Mouse (Mus musculus) limb, embryonic 11.5 days (tissue): Measurements from ENCODE around the gene Olfr116. TPM values are rescaled to one million over a fixed set of nuclear protein-coding genes. Genes with fewer than 3 reads are reported as not detected.

Experiments
- ATAC-seq: fragments of 200-750 bp; cut with Nextera tagmentation; 2 replicates; pipeline ENCODE4 v1.8.0; 2017; ENCODE audit warnings: low read depth; ENCODE audit not compliant: insufficient number of reproducible peaks, low FRiP score, low TSS enrichment
- DNase-seq: peaks from one replicate; pipeline ENCODE4 v3.0.0-alpha.2; 2015; ENCODE audit warnings: low spot score
- H3K27ac ChIP-seq: fragments of 300-500 bp; sonication (generic); replicated peaks from 2 replicates; pipeline ENCODE4 v1.5.1; 2014; ENCODE audit warnings: low read depth, mild to moderate bottlenecking, low read length
- H3K27me3 ChIP-seq: fragments of 300-500 bp; sonication (generic); 2 replicates; pipeline ENCODE4 v1.6.1; 2014; ENCODE audit warnings: mild to moderate bottlenecking, low read length, mixed read lengths; ENCODE audit not compliant: control insufficient read depth, insufficient read depth
- H3K36me3 ChIP-seq: fragments of 300-500 bp; sonication (generic); 2 replicates; pipeline ENCODE4 v1.6.1; 2014; ENCODE audit warnings: mild to moderate bottlenecking, low read length, moderate library complexity, mixed read lengths; ENCODE audit not compliant: control insufficient read depth, insufficient read depth
- H3K4me1 ChIP-seq: fragments of 300-500 bp; sonication (generic); 2 replicates; pipeline ENCODE4 v1.6.1; 2014; ENCODE audit warnings: low read length, mixed read lengths; ENCODE audit not compliant: control insufficient read depth, insufficient read depth
- H3K4me2 ChIP-seq: fragments of 300-500 bp; sonication (generic); 2 replicates; pipeline ENCODE4 v1.6.1; 2014; ENCODE audit warnings: low read depth, mild to moderate bottlenecking, moderate library complexity; ENCODE audit not compliant: severe bottlenecking
- H3K4me3 ChIP-seq: fragments of 300-500 bp; sonication (generic); 2 replicates; pipeline ENCODE4 v1.5.1; 2014; ENCODE audit warnings: low read depth, low read length
- H3K9ac ChIP-seq: fragments of 300-500 bp; sonication (generic); 2 replicates; pipeline ENCODE4 v1.6.1; 2014; ENCODE audit warnings: mild to moderate bottlenecking, low read length
- H3K9me3 ChIP-seq: fragments of 300-500 bp; sonication (generic); 2 replicates; pipeline ENCODE4 v1.6.1; 2016; ENCODE audit warnings: low read length; ENCODE audit not compliant: control insufficient read depth
- WGBS: fragments of 180-500 bp; shearing (Covaris S2); extraction: QIAGEN DNeasy Blood & Tissue Kit; methylation state at CpG from one replicate; pipeline ENCODE4 v1.1.7; 2014; 5-methylcytosine and 5-hydroxymethylcytosine counted together
- polyA plus RNA-seq: library from polyadenylated mRNA; unstranded; fragments of >200 nt; fragmentation: Nextera tagmentation; extraction: Ambion mirVana; gene quantifications from 2 replicates; pipeline ENCODE4 v1.2.1, GENCODE M21; 2014

Gene Olfr116
- polyA plus RNA-seq = not detected in 2 replicates

GRCm38 (mm10) chr17:37627009-37627408 lies at the start of gene Olfr116, which contains the start of gene Olfr115:
Gene Olfr116, minus strand, starts transcription at chr17:37627199.
Gene Olfr115, minus strand, starts transcription at chr17:37627109.
- WGBS = 84% methylated on average over 2 of the region's 2 CpGs

GRCm38 (mm10) chr17:37666688-37667087 lies 39.7 kb upstream of the Olfr116 start, which contains the start of gene Olfr118:
Gene Olfr118, plus strand, starts transcription at chr17:37666988.
- 63% methylated on average over 2 of the region's 2 CpGs for WGBS
- H3K27ac ChIP-seq = no peak within 1 kb of the TSS
- DNase-seq = no peak
- no peak within 1 kb of the TSS for H3K9ac ChIP-seq
- no peak within 1 kb of the TSS for H3K4me3 ChIP-seq
- H3K4me1 ChIP-seq = no peaks in the 10 kb centered on the region
- no peak within 1 kb of the TSS for H3K4me2 ChIP-seq
- no peaks in the 10 kb centered on the region for H3K36me3 ChIP-seq
- ATAC-seq = no peak
- no peaks in the 10 kb centered on the region for H3K9me3 ChIP-seq
- H3K27me3 ChIP-seq = no peaks in the 10 kb centered on the region

More at GRCm38 (mm10) chr17:37627009-37627408, at the start of gene Olfr116, which contains the start of gene Olfr115:
- no peak within 1 kb of the TSS for H3K27ac ChIP-seq
- no peak within 1 kb of the TSS for H3K4me2 ChIP-seq
- no peak for DNase-seq
- no peaks in the 10 kb centered on the region for H3K36me3 ChIP-seq
- H3K9ac ChIP-seq = no peak within 1 kb of the TSS
- peaks cover 4% of the 10 kb centered on the region; the same call in 1 of the 2 replicates for H3K9me3 ChIP-seq
- no peaks in the 10 kb centered on the region for H3K27me3 ChIP-seq
- H3K4me3 ChIP-seq = no peak within 1 kb of the TSS
- ATAC-seq = no peak
- H3K4me1 ChIP-seq = no peaks in the 10 kb centered on the region

DNA sequence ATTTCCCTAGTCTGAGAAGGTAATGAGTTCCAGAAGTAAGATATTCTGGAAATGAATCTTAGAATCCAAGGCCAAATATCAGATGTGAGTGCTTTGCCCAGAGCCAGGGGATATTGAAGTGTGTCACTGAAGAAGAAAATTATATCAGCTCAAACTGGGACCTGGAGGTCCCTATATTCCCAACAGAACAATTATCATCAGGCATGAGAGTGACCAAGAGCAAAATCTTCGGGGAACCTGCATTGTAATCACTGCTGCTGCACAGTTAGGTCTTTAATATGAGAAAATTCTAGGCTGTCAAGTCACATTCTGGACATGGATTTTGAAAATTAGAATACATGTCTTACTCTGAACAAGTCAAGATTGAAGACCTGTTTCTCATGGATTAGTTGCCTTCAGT lies 36.7 kb upstream of the Olfr116 start, which contains the start of gene Olfr117:
Gene Olfr117, minus strand, starts transcription at position 101 of the 400 bp plus-strand sequence.
- 71% methylated on average over 1 of the region's 1 CpGs for WGBS
- H3K4me1 ChIP-seq = no peaks in the 10 kb centered on the region
- no peak for DNase-seq
- no peaks in the 10 kb centered on the region for H3K27me3 ChIP-seq
- no peak within 1 kb of the TSS for H3K4me3 ChIP-seq
- no peak within 1 kb of the TSS for H3K4me2 ChIP-seq
- H3K9ac ChIP-seq = no peak within 1 kb of the TSS
- H3K9me3 ChIP-seq = no peaks in the 10 kb centered on the region
- no peak for ATAC-seq
- no peaks in the 10 kb centered on the region for H3K36me3 ChIP-seq
- H3K27ac ChIP-seq = no peak within 1 kb of the TSS

GRCm38 (mm10) chr17:37592643-37593042 lies 34.4 kb downstream of the Olfr116 start, which contains the start of gene Olfr114:
Gene Olfr114, minus strand, starts transcription at chr17:37592743.
- H3K27me3 ChIP-seq = no peaks in the 10 kb centered on the region
- no peak within 1 kb of the TSS for H3K9ac ChIP-seq
- ATAC-seq (no peak), DNase-seq (no peak)
- H3K4me3 ChIP-seq = no peak within 1 kb of the TSS
- no peaks in the 10 kb centered on the region for H3K36me3 ChIP-seq
- no peaks in the 10 kb centered on the region for H3K9me3 ChIP-seq
- H3K4me1 ChIP-seq = no peaks in the 10 kb centered on the region
- no peak within 1 kb of the TSS for H3K27ac ChIP-seq
- H3K4me2 ChIP-seq = no peak within 1 kb of the TSS

- no peak within 1 kb of the TSS for H3K27ac ChIP-seq
- no peak for DNase-seq
- no peak within 1 kb of the TSS for H3K4me3 ChIP-seq
- no peak for ATAC-seq
- H3K36me3 ChIP-seq = no peaks in the 10 kb centered on the region
- H3K4me2 ChIP-seq = no peak within 1 kb of the TSS
- no peaks in the 10 kb centered on the region for H3K4me1 ChIP-seq
- no peaks in the 10 kb centered on the region for H3K9me3 ChIP-seq
- no peak within 1 kb of the TSS for H3K9ac ChIP-seq
- H3K27me3 ChIP-seq = no peaks in the 10 kb centered on the region
Observed at GRCm38 (mm10) chr17:37577563-37577962, 49.4 kb downstream of the Olfr116 start, which contains the start of gene Olfr113. Gene Olfr113, minus strand, starts transcription at chr17:37577663.

Other genes with a start within 250 kb of the Olfr116 start
- gene Olfr105-ps, start 248.2 kb downstream of the Olfr116 start, polyA plus RNA-seq = not detected in 2 replicates
- not detected in 2 replicates for gene Olfr106-ps, start 236.8 kb downstream of the Olfr116 start, polyA plus RNA-seq
- gene Olfr107, start 228.0 kb downstream of the Olfr116 start, polyA plus RNA-seq = not detected in 2 replicates
- gene Olfr108, start 181.7 kb downstream of the Olfr116 start, polyA plus RNA-seq = not detected in 2 replicates
- gene Olfr109, start 168.3 kb downstream of the Olfr116 start, polyA plus RNA-seq = not detected in 2 replicates
- not detected in 2 replicates for gene H2-M2, start 143.6 kb downstream of the Olfr116 start, polyA plus RNA-seq
- gene Olfr110, start 134.7 kb downstream of the Olfr116 start, polyA plus RNA-seq = not detected in 2 replicates
- not detected in 2 replicates for gene Olfr111, start 119.2 kb downstream of the Olfr116 start, polyA plus RNA-seq
- not detected in 2 replicates for gene Olfr112, start 57.7 kb downstream of the Olfr116 start, polyA plus RNA-seq
- gene Olfr113, start 49.5 kb downstream of the Olfr116 start, polyA plus RNA-seq = not detected in 2 replicates
- not detected in 2 replicates for gene Olfr114, start 34.5 kb downstream of the Olfr116 start, polyA plus RNA-seq
- not detected in 2 replicates for gene Olfr115, start 90 bp downstream of the Olfr116 start, polyA plus RNA-seq
- gene Olfr117, start 36.6 kb upstream of the Olfr116 start, polyA plus RNA-seq = not detected in 2 replicates
- not detected in 2 replicates for gene Olfr118, start 39.8 kb upstream of the Olfr116 start, polyA plus RNA-seq
- not detected in 2 replicates for gene Olfr119, start 69.4 kb upstream of the Olfr116 start, polyA plus RNA-seq
- gene Olfr120, start 94.6 kb upstream of the Olfr116 start, polyA plus RNA-seq = not detected in 2 replicates
- not detected in 2 replicates for gene Olfr121, start 121.7 kb upstream of the Olfr116 start, polyA plus RNA-seq
- gene Olfr122, start 141.4 kb upstream of the Olfr116 start, polyA plus RNA-seq = not detected in 2 replicates
- gene Olfr123, start 166.3 kb upstream of the Olfr116 start, polyA plus RNA-seq = not detected in 2 replicates
- gene Olfr124, start 172.7 kb upstream of the Olfr116 start, polyA plus RNA-seq = not detected in 2 replicates
- not detected in 2 replicates for gene Olfr125, start 205.8 kb upstream of the Olfr116 start, polyA plus RNA-seq
- gene Olfr126, start 220.3 kb upstream of the Olfr116 start, polyA plus RNA-seq = not detected in 2 replicates